Mouse (Mus musculus) stomach, postnatal 0 days (tissue): ENCODE data around the gene Pdia6. TPM values are rescaled to one million over a fixed set of nuclear protein-coding genes. Genes with fewer than 3 reads are reported as not detected.
A peak's percentile ranks its signal among the peaks of the same experiment; 100 is the strongest.

ENCODE experiments used
- ATAC-seq: fragments of 200-750 bp; cut with Nextera tagmentation; 2 replicates; pipeline ENCODE4 v1.8.0; 2017; ENCODE audit not compliant: low FRiP score, low TSS enrichment
- DNase-seq: peaks from one replicate; pipeline ENCODE4 v3.0.0-alpha.2; 2016; ENCODE audit warnings: low spot score
- H3K27ac ChIP-seq: fragments of 300-500 bp; sonication (generic); replicated peaks from 2 replicates; pipeline ENCODE4 v1.5.1; 2014; ENCODE audit warnings: mild to moderate bottlenecking, control low read depth
- H3K27me3 ChIP-seq: fragments of 300-500 bp; sonication (generic); 2 replicates; pipeline ENCODE4 v1.6.1; 2014; ENCODE audit warnings: low read length; ENCODE audit not compliant: control insufficient read depth, insufficient read depth
- H3K36me3 ChIP-seq: fragments of 300-500 bp; sonication (generic); 2 replicates; pipeline ENCODE4 v1.6.1; 2014; ENCODE audit warnings: low read length, mixed read lengths; ENCODE audit not compliant: control insufficient read depth, insufficient read depth
- H3K4me1 ChIP-seq: fragments of 300-500 bp; sonication (generic); replicated peaks from 2 replicates; pipeline ENCODE4 v1.6.1; 2014; ENCODE audit warnings: antibody characterized with exemption; ENCODE audit not compliant: control insufficient read depth, insufficient read depth
- H3K4me2 ChIP-seq: fragments of 300-500 bp; sonication (generic); replicated peaks from 2 replicates; pipeline ENCODE4 v1.6.1; 2014; ENCODE audit warnings: low read depth, mild to moderate bottlenecking, control low read depth, moderate library complexity
- H3K4me3 ChIP-seq: fragments of 300-500 bp; sonication (generic); 2 replicates; pipeline ENCODE4 v1.5.1; 2014; ENCODE audit warnings: low read depth, low read length, control low read depth
- H3K9ac ChIP-seq: fragments of 300-500 bp; sonication (generic); 2 replicates; pipeline ENCODE4 v1.6.1; 2014; ENCODE audit warnings: mild to moderate bottlenecking, low read length, control low read depth, mixed read lengths
- H3K9me3 ChIP-seq: fragments of 300-500 bp; sonication (generic); 2 replicates; pipeline ENCODE4 v1.6.1; 2016; ENCODE audit warnings: low read length; ENCODE audit not compliant: control insufficient read depth
- CTCF ChIP-seq: IDR thresholded peaks from 2 replicates; pipeline ENCODE4 v1.5.1; 2016; ENCODE audit warnings: antibody characterized with exemption, low read depth, mild to moderate bottlenecking, moderate library complexity
- EP300 ChIP-seq: optimal IDR thresholded peaks from 2 replicates; pipeline ENCODE3; 2016; ENCODE audit warnings: antibody characterized with exemption
- WGBS: fragments of 180-500 bp; shearing (Covaris S2); extraction: QIAGEN DNeasy Blood & Tissue Kit; methylation state at CpG from one replicate; pipeline ENCODE4 v1.1.7; 2014; 5-methylcytosine and 5-hydroxymethylcytosine counted together
- polyA plus RNA-seq: library from polyadenylated mRNA; unstranded; fragments of >200 nt; fragmentation: Nextera tagmentation; extraction: Ambion mirVana; gene quantifications from 2 replicates; pipeline ENCODE4 v1.2.1, GENCODE M21; 2015

Pdia6 gene
- polyA plus RNA-seq, 1 experiment from 2014 or later = 375 TPM

- DNase-seq (no peak), ATAC-seq (no peak)
- Histone ChIP-seq H3K4me3 (no peak overlapping the region), H3K36me3 (no peaks in the 10 kb centered on the region), H3K27ac (no peak overlapping the region), H3K9me3 (no peaks in the 10 kb centered on the region), H3K4me1 (no peaks in the 10 kb centered on the region), H3K4me2 (no peak overlapping the region), H3K9ac (no peak overlapping the region), H3K27me3 (no peaks in the 10 kb centered on the region)
- TF ChIP-seq EP300 (no peak), CTCF (no peak)
Measured at GRCm38 (mm10) chr12:17239428-17239688, 27.0 kb upstream of the Pdia6 start.

DNA sequence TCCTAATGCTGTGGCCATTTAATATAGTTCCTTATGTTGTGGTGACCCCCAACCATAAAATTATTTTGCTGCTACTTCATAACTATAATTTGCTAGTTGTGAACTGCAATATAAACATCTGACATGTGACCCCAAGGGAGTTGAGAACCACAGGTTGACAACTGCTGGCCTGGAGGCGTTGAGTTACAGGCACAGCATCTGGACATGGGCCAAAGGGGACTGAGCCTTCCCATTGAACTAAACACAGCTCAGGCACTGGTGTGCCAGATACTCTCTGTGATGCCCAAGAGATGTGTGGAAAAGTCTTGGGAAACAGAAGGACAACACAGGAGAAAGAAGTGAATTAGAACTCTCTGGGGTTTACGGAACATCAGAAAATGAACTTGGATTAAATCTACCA is 25.3 kb upstream of the Pdia6 start:
- Histone ChIP-seq H3K27ac (no peak overlapping the region), H3K4me1 (no peaks in the 10 kb centered on the region), H3K36me3 (no peaks in the 10 kb centered on the region), H3K27me3 (no peaks in the 10 kb centered on the region), H3K9me3 (no peaks in the 10 kb centered on the region), H3K4me2 (no peak overlapping the region), H3K4me3 (no peak overlapping the region), H3K9ac (no peak overlapping the region)
- TF ChIP-seq CTCF = no peak
- TF ChIP-seq EP300 = no peak
- ATAC-seq (no peak), DNase-seq (no peak)
- 61% methylated on average over 2 of the region's 2 CpGs for WGBS

DNA sequence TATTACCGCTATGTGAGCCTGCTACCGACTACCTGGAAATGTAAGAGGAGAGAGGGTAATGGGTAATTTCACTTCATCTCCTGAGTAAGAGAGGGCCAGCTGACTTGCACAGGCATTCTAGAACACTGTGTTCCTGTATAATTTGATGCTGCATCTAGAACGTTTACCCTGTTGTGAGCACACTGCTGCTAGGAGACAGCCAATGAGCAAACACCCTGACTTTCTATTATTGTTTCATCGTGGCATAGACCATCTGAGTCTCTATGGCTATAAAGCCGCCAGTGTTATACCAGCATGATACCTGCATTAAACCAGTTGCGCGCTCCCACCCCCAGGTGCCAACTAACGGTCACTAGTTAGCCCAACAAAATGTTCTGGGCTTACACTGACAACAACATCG is 24.7 kb upstream of the Pdia6 start:
- TF ChIP-seq CTCF = no peak
- no peak for TF ChIP-seq EP300
- H3K27ac ChIP-seq = no peak overlapping the region
- H3K4me2 ChIP-seq = no peak overlapping the region
- no peak overlapping the region for H3K4me3 ChIP-seq
- DNase-seq (no peak), ATAC-seq (no peak)
- no peaks in the 10 kb centered on the region for H3K4me1 ChIP-seq
- no peaks in the 10 kb centered on the region for H3K27me3 ChIP-seq
- no peaks in the 10 kb centered on the region for H3K36me3 ChIP-seq
- no peak overlapping the region for H3K9ac ChIP-seq
- 93% methylated on average over 9 of the region's 9 CpGs for WGBS
- no peaks in the 10 kb centered on the region for H3K9me3 ChIP-seq

- H3K4me2 ChIP-seq = no peak overlapping the region
- ATAC-seq (no peak; the same call in 1 of the 2 replicates), DNase-seq (no peak)
- TF ChIP-seq EP300 = no peak
- TF ChIP-seq CTCF = peak; percentile 31
- no peaks in the 10 kb centered on the region for H3K9me3 ChIP-seq
- H3K27me3 ChIP-seq = no peaks in the 10 kb centered on the region
- H3K9ac ChIP-seq = no peak overlapping the region
- no peak overlapping the region for H3K27ac ChIP-seq
- no peaks in the 10 kb centered on the region for H3K4me1 ChIP-seq
- no peak overlapping the region for H3K4me3 ChIP-seq
- H3K36me3 ChIP-seq = no peaks in the 10 kb centered on the region
Measured at GRCm38 (mm10) chr12:17242041-17242440, 24.3 kb upstream of the Pdia6 start.

DNA sequence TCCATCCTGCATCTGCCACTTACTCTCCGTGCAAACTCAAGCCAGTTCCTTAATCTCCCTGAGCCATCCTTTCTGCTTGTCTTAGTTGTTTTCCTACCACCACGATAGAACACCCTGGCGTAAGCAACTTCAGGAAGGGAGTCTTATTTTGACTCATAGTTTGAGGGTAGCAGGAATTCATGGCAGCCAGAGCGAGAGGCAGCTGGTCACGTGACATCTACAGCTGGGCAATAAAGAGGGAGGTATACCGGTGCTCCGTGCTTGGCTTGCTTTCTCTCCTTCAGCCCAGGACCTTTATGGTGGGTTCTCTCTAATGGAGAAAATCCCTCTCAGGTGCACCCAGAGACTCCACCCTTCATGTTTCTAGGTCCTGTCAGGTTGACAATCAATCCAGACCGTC is 15.4 kb upstream of the Pdia6 start:
- Histone ChIP-seq H3K27me3 (no peaks in the 10 kb centered on the region), H3K27ac (no peak overlapping the region), H3K9me3 (no peaks in the 10 kb centered on the region), H3K36me3 (no peaks in the 10 kb centered on the region), H3K4me2 (no peak overlapping the region), H3K4me1 (no peaks in the 10 kb centered on the region), H3K4me3 (no peak overlapping the region), H3K9ac (no peak overlapping the region)
- DNase-seq (no peak), ATAC-seq (no peak)
- WGBS = 65% methylated on average over 8 of the region's 8 CpGs
- TF ChIP-seq CTCF (no peak), EP300 (no peak)

DNA sequence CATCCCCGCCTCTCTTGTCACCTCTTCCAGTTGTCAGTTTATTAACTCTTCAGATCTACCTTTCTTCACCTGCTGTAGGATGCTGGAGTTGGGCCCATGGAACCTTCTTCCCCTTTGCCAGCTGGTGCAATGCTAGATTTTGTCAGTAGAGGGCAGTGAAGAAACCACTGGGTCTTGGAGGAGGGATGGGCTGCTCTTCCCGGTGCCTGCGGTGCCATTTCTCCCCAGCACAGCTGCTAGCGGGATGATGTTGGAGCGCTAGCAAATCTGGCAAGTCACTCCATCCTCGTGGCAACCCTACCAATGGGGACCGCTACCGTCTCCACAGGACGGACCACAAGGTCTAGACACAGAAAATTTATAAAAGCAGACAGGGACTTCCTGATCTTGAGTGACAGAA is 13.3 kb upstream of the Pdia6 start:
- Histone ChIP-seq H3K36me3 (no peaks in the 10 kb centered on the region), H3K27ac (no peak overlapping the region), H3K9ac (no peak overlapping the region), H3K4me2 (no peak overlapping the region), H3K9me3 (no peaks in the 10 kb centered on the region), H3K27me3 (no peaks in the 10 kb centered on the region), H3K4me1 (no peaks in the 10 kb centered on the region), H3K4me3 (no peak overlapping the region)
- DNase-seq = peak; percentile 71
- WGBS = 13% methylated on average over 9 of the region's 9 CpGs
- peak; percentile 62 for ATAC-seq
- TF ChIP-seq EP300 (no peak), CTCF (peak; percentile 81)
